ENCODE assay signal across 10 mouse cellular contexts in the genomic region with DNA sequence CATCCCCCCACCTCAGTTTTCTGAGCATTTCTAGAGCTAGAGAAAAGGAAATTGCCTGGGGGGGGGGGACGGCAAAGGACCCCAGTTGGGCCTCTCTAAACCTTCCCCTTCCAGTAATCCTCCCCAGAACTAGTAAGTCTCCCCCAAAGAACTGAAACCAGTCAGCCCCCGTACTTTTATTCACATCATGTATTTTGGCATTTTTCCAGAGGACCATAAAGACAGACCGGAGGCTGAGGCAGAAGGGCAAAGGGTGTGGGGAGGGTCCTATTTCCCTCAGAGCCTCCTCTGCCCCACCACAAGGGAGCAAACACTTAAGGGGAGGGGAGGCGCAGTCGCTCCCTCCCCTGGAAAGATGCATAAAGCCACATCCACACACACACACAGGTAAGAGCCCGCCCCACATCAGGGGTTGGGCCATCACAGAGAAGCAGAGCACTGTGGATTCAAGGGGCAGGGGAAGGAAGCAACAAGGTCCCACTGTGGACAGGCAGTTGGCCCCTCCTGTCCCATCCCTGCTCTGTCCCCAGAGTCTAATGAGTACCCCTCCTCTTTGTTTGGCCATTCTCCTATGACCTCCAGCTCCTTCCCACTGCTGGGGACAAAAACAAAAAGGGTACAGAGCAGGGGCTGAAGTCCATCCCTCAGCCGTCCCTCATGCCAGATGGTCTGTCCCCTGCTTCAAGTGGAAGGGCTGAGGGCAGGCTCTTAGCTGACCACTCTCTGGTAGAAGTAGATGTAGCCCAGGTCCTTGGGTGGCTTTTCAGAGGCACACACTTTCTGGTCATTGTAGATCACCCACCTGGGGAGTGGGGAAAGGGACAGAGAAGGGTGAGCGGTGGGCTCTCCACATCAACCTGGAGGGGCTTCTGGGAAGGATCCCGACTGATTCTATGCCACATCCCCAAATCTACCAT. TPM values are rescaled to one million over a fixed set of nuclear protein-coding genes. Genes with fewer than 3 reads are reported as not detected.
A peak's percentile ranks its signal among the peaks of the same experiment; 100 is the strongest.
DNase-seq lines count a peak whose midpoint lies in the region; ATAC-seq and TF ChIP-seq lines count a peak whose summit lies in the region.
"Had no signal": no experiment of that assay in that cellular context is flagged by ENCODE, and none has a peak within 500 bp of the region (broad histone marks: within the 10 kb centered on the region; RNA-seq: fewer than 3 reads in every experiment).

No protein-coding gene starts in this region.

- H3K27me3 ChIP-seq in heart, embryonic 12.5 days (replicated peaks), result no peaks in the 10 kb centered on the region
- H3K27me3 ChIP-seq in embryonic facial prominence, embryonic 15.5 days, result no peaks in the 10 kb centered on the region
- no peaks in the 10 kb centered on the region for H3K27me3 ChIP-seq in liver, embryonic 13.5 days

- no peak for TF ChIP-seq CTCF in brain, embryonic 14.5 days (IDR thresholded peaks at IDR 0.05; ENCODE audit: borderline replicate concordance, extremely low read depth, insufficient read depth, insufficient read length)

- H3K36me3 ChIP-seq in heart, embryonic 12.5 days, result peaks cover 78% of the 10 kb centered on the region
- peaks cover 69% of the 10 kb centered on the region for H3K36me3 ChIP-seq in embryonic facial prominence, embryonic 15.5 days
- H3K36me3 ChIP-seq in liver, embryonic 13.5 days, result peaks cover 75% of the 10 kb centered on the region

- H3K27ac ChIP-seq in heart, embryonic 12.5 days (ENCODE audit: poor library complexity, severe bottlenecking), result no peak overlapping the region
- H3K27ac ChIP-seq in embryonic facial prominence, embryonic 15.5 days (replicated peaks), result peak overlapping the region; percentile 94; the same call in 1 of the 2 replicates
- peak overlapping the region; percentile 89 for H3K27ac ChIP-seq in liver, embryonic 13.5 days

- ATAC-seq in heart, embryonic 12.5 days (ENCODE audit: insufficient number of reproducible peaks, low FRiP score), result no peak
- ATAC-seq in embryonic facial prominence, embryonic 15.5 days (ENCODE audit: insufficient number of reproducible peaks, low FRiP score, low TSS enrichment, low read depth), result no peak
- ATAC-seq in liver, embryonic 13.5 days (ENCODE audit: low read depth), result no peak

- no peak for DNase-seq in heart, adult 9 months (ENCODE audit: low spot score in 2 of 2)
- peak; percentile 33 for DNase-seq in brain, embryonic 14.5 days (ENCODE audit: low read depth)
- no peak for DNase-seq in liver, embryonic 13.5 days
- no peak for DNase-seq in thymus, postnatal 4 days
- no peak for DNase-seq in ovary, adult 18-20 months (ENCODE audit: low spot score)
- DNase-seq: adrenal gland, postnatal 25 days; retina, postnatal 1 day; thymus, adult 18-20 months had no signal

- H3K9me3 ChIP-seq in heart, embryonic 12.5 days (replicated peaks), result no peaks in the 10 kb centered on the region
- no peaks in the 10 kb centered on the region for H3K9me3 ChIP-seq in embryonic facial prominence, embryonic 15.5 days (replicated peaks)
- no peaks in the 10 kb centered on the region for H3K9me3 ChIP-seq in liver, embryonic 13.5 days (replicated peaks)

- no peak overlapping the region for H3K9ac ChIP-seq in heart, embryonic 12.5 days
- H3K9ac ChIP-seq in embryonic facial prominence, embryonic 15.5 days, result no peak overlapping the region
- 0 out of 2 replicates have a peak overlapping the region, but pooled peaks have one; percentile 2 for H3K9ac ChIP-seq in liver, embryonic 13.5 days

- WGBS in heart, embryonic 12.5 days, result 72% methylated on average over 9 of the region's 9 CpGs
- 67% methylated on average over 9 of the region's 9 CpGs for WGBS in embryonic facial prominence, embryonic 15.5 days
- WGBS in liver, embryonic 13.5 days (ENCODE audit: insufficient replicate concordance), result 67% methylated on average over 9 of the region's 9 CpGs

- H3K4me3 ChIP-seq in heart, embryonic 12.5 days, result no peak overlapping the region
- no peak overlapping the region for H3K4me3 ChIP-seq in embryonic facial prominence, embryonic 15.5 days (replicated peaks)
- no peak overlapping the region for H3K4me3 ChIP-seq in liver, embryonic 13.5 days (replicated peaks)

- peak overlapping the region; percentile 80 for H3K4me2 ChIP-seq in heart, embryonic 12.5 days
- H3K4me2 ChIP-seq in embryonic facial prominence, embryonic 15.5 days (replicated peaks), result peak overlapping the region; percentile 79; the same call in 1 of the 2 replicates
- peak overlapping the region; percentile 90; the same call in 1 of the 2 replicates for H3K4me2 ChIP-seq in liver, embryonic 13.5 days

- H3K4me1 ChIP-seq in heart, embryonic 12.5 days (replicated peaks), result peaks cover 38% of the 10 kb centered on the region
- peaks cover 33% of the 10 kb centered on the region for H3K4me1 ChIP-seq in embryonic facial prominence, embryonic 15.5 days
- peaks cover 51% of the 10 kb centered on the region for H3K4me1 ChIP-seq in liver, embryonic 13.5 days (replicated peaks)

- no peak for TF ChIP-seq POLR2A in brain, embryonic 14.5 days (IDR thresholded peaks at IDR 0.05; ENCODE audit: borderline replicate concordance, extremely low read depth, insufficient read depth, insufficient read length, poor library complexity, severe bottlenecking)

RNA-seq across cellular contexts. Expression of a gene that starts 1.0 kb away (rescaled TPM):
- 1,356 and 1,406 TPM in 2 replicates for polyA plus RNA-seq in heart, embryonic 12.5 days (2016; fragmentation: Nextera tagmentation; extraction: Ambion mirVana)
- 318 and 333 TPM in 2 replicates for polyA plus RNA-seq in brain, embryonic 14.5 days (2012; rRNA removed)
- polyA plus RNA-seq in embryonic facial prominence, embryonic 15.5 days (2015; fragmentation: Nextera tagmentation; extraction: Ambion mirVana), result 779 and 809 TPM in 2 replicates
- 461 and 495 TPM in 2 replicates for polyA plus RNA-seq in liver, embryonic 13.5 days (2015; fragmentation: Nextera tagmentation; extraction: Ambion mirVana)

RNA-seq across cellular contexts. Expression of a gene that starts 6.7 kb away (rescaled TPM):
- polyA plus RNA-seq in heart, embryonic 12.5 days (2016; fragmentation: Nextera tagmentation; extraction: Ambion mirVana), result 8.7 and 9.1 TPM in 2 replicates
- 5.3 and 5.7 TPM in 2 replicates for polyA plus RNA-seq in brain, embryonic 14.5 days (2012; rRNA removed)
- polyA plus RNA-seq in embryonic facial prominence, embryonic 15.5 days (2015; fragmentation: Nextera tagmentation; extraction: Ambion mirVana), result 16.4 and 17.5 TPM in 2 replicates
- 8.6 and 9.6 TPM in 2 replicates for polyA plus RNA-seq in liver, embryonic 13.5 days (2015; fragmentation: Nextera tagmentation; extraction: Ambion mirVana)

RNA-seq across cellular contexts. Expression of a gene that starts 14.2 kb away (rescaled TPM):
- polyA plus RNA-seq in heart, embryonic 12.5 days (2016; fragmentation: Nextera tagmentation; extraction: Ambion mirVana), result 119 and 121 TPM in 2 replicates
- 157 and 162 TPM in 2 replicates for polyA plus RNA-seq in brain, embryonic 14.5 days (2012; rRNA removed)
- 140 and 141 TPM in 2 replicates for polyA plus RNA-seq in embryonic facial prominence, embryonic 15.5 days (2015; fragmentation: Nextera tagmentation; extraction: Ambion mirVana)
- polyA plus RNA-seq in liver, embryonic 13.5 days (2015; fragmentation: Nextera tagmentation; extraction: Ambion mirVana), result 63.5 and 67.5 TPM in 2 replicates

RNA-seq across cellular contexts. Expression of a gene that starts 14.2 kb away (rescaled TPM):
- 105 and 121 TPM in 2 replicates for polyA plus RNA-seq in heart, embryonic 12.5 days (2016; fragmentation: Nextera tagmentation; extraction: Ambion mirVana)
- 49.5 and 122 TPM in 2 replicates for polyA plus RNA-seq in brain, embryonic 14.5 days (2012; rRNA removed)
- polyA plus RNA-seq in embryonic facial prominence, embryonic 15.5 days (2015; fragmentation: Nextera tagmentation; extraction: Ambion mirVana), result 128 and 138 TPM in 2 replicates
- polyA plus RNA-seq in liver, embryonic 13.5 days (2015; fragmentation: Nextera tagmentation; extraction: Ambion mirVana), result 202 and 204 TPM in 2 replicates

RNA-seq across cellular contexts. Expression of a gene that starts 25.0 kb away (rescaled TPM):
- 6.4 and 7.8 TPM in 2 replicates for polyA plus RNA-seq in heart, embryonic 12.5 days (2016; fragmentation: Nextera tagmentation; extraction: Ambion mirVana)
- 1.9 and 2.6 TPM in 2 replicates for polyA plus RNA-seq in brain, embryonic 14.5 days (2012; rRNA removed)
- polyA plus RNA-seq in embryonic facial prominence, embryonic 15.5 days (2015; fragmentation: Nextera tagmentation; extraction: Ambion mirVana), result 2.0 and 2.1 TPM in 2 replicates
- polyA plus RNA-seq in liver, embryonic 13.5 days (2015; fragmentation: Nextera tagmentation; extraction: Ambion mirVana), result 0.16 and 0.23 TPM in 2 replicates
